Mouse (Mus musculus) spleen, postnatal 14 days (tissue): Measurements from ENCODE around the gene Suclg2.

Experiments used
- DNase-seq, 2 experiments: peaks; one replicate each; pipeline ENCODE4 v3.0.0; 2021 to 2022; ENCODE audit warnings: low spot score in 2 of 2

The Suclg2 gene

DNA sequence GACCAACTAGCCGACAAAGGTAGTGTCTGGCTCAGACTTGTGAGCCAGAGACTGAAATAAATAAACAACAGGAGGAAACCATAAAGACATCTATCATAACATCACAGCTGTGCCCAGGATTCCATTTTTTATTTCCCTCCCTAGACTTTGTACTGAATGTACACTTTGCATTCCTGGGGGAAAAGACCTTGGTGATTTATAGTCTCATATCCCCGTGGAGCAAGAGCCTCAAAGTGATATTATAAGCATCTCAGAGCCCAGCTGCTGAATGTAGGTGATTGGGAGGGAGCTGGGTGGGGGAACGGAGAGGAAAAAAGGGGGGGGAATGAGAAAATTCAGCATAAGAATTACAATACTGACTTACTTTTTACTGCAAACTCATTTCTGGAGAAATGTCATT, 259.2 kb downstream of the Suclg2 start:
- DNase-seq: no peak

DNA sequence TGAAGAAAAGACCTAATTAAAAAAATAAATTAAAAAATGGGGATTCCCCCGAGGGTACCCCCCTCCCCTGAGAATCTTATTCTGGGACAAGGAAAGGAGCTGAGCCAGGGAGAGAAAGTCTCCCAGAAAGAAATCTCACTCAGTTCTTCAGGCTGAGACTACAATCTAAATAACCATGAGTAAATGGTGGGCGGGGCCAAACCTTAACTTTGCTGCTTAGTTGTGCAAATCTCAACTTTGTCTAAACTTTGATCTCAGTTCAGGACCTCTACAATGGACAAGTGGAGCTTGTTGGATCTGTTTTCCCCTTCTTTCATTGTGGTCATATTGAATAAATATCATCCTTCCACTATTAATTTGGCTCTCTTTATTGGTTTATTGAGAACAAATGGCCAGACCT, 272.4 kb downstream of the Suclg2 start:
- DNase-seq: no peak

DNA sequence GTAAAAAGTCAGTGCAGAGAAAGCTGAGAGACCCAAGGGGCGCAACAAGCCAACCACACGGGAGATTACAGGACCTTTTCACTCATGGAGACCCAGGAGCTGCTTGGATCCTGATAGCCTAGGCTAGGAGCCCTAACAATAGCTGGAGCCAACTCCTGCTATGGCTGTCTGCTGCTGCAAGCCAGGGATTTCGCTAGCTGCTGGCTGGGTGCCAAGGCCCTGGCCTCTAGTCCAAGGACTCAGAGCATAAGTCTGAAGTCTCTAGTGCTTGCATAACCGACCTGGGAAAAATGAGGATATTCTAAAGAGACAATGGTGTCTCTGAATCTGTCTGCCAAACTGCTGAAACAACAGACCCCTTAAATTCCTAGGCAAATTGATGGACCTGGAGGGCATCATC, 273.6 kb downstream of the Suclg2 start:
- DNase-seq: no peak
